Mouse (Mus musculus) neural tube, embryonic 12.5 days (tissue): ENCODE measurements at regions not wholly inside any gene's neighbourhood (a gene's known extent, or its start where the extent isn't known, plus 50 kb on each side); places are given as distances from the start of the nearest gene placed in this dataset.

Experiments used
- ATAC-seq: fragments of 200-750 bp; cut with Nextera tagmentation; 2 replicates; pipeline ENCODE4 v1.8.0; 2017; ENCODE audit warnings: low read depth, mild to moderate bottlenecking, moderate TSS enrichment, moderate library complexity; ENCODE audit not compliant: low FRiP score
- H3K27ac ChIP-seq: fragments of 300-500 bp; sonication (generic); 2 replicates; pipeline ENCODE4 v1.5.1; 2016
- H3K27me3 ChIP-seq: fragments of 300-500 bp; sonication (generic); replicated peaks from 2 replicates; pipeline ENCODE4 v1.6.1; 2016; ENCODE audit warnings: mild to moderate bottlenecking
- H3K36me3 ChIP-seq: fragments of 300-500 bp; sonication (generic); 2 replicates; pipeline ENCODE4 v1.6.1; 2016; ENCODE audit warnings: mild to moderate bottlenecking
- H3K4me1 ChIP-seq: fragments of 300-500 bp; sonication (generic); 2 replicates; pipeline ENCODE4 v1.6.1; 2016
- H3K4me2 ChIP-seq: fragments of 300-500 bp; sonication (generic); replicated peaks from 2 replicates; pipeline ENCODE4 v1.6.1; 2016; ENCODE audit warnings: mild to moderate bottlenecking
- H3K4me3 ChIP-seq: fragments of 300-500 bp; sonication (generic); 2 replicates; pipeline ENCODE4 v1.5.1; 2016
- H3K9ac ChIP-seq: fragments of 300-500 bp; sonication (generic); 2 replicates; pipeline ENCODE4 v1.6.1; 2016; ENCODE audit warnings: mild to moderate bottlenecking
- H3K9me3 ChIP-seq: fragments of 300-500 bp; sonication (generic); 2 replicates; pipeline ENCODE4 v1.6.1; 2016; ENCODE audit warnings: mild to moderate bottlenecking
- WGBS: fragments of 180-500 bp; shearing (Covaris S2); methylation state at CpG from one replicate; pipeline ENCODE4 v1.1.7; 2016; 5-methylcytosine and 5-hydroxymethylcytosine counted together

- H3K9ac ChIP-seq = no peak overlapping the region
- no peaks in the 10 kb centered on the region for H3K36me3 ChIP-seq
- WGBS = 6% methylated on average over 11 of the region's 11 CpGs
- H3K27me3 ChIP-seq = no peaks in the 10 kb centered on the region
- H3K4me3 ChIP-seq = no peak overlapping the region
- no peak for ATAC-seq
- H3K4me1 ChIP-seq = peaks cover 27% of the 10 kb centered on the region
- no peak overlapping the region for H3K27ac ChIP-seq
- no peaks in the 10 kb centered on the region for H3K9me3 ChIP-seq
- peak overlapping the region; percentile 46 for H3K4me2 ChIP-seq
Measured at GRCm38 (mm10) chr8:8992461-8993032, 302.2 kb upstream of the Arglu1 start.

- 71% methylated on average over 8 of the region's 8 CpGs for WGBS
- peaks cover 27% of the 10 kb centered on the region for H3K4me1 ChIP-seq
- no peak for ATAC-seq
- no peaks in the 10 kb centered on the region for H3K36me3 ChIP-seq
- no peaks in the 10 kb centered on the region for H3K9me3 ChIP-seq
- no peak overlapping the region for H3K4me2 ChIP-seq
- H3K27me3 ChIP-seq = no peaks in the 10 kb centered on the region
- no peak overlapping the region for H3K27ac ChIP-seq
- no peak overlapping the region for H3K4me3 ChIP-seq
- H3K9ac ChIP-seq = no peak overlapping the region
Measured at GRCm38 (mm10) chr8:8991026-8991425, 300.7 kb upstream of the Arglu1 start.

- Histone ChIP-seq H3K27ac (no peak overlapping the region), H3K36me3 (no peaks in the 10 kb centered on the region), H3K27me3 (no peaks in the 10 kb centered on the region), H3K9ac (no peak overlapping the region), H3K4me1 (0 out of 2 replicates have a peak, but pooled peaks cover 9% of the 10 kb centered on the region), H3K9me3 (no peaks in the 10 kb centered on the region), H3K4me3 (no peak overlapping the region), H3K4me2 (no peak overlapping the region)
- ATAC-seq = no peak
- 63% methylated on average over 9 of the region's 9 CpGs for WGBS
Measured at GRCm38 (mm10) chr8:8986068-8986467, 295.7 kb upstream of the Arglu1 start.

- H3K27me3 ChIP-seq = no peaks in the 10 kb centered on the region
- no peak overlapping the region for H3K9ac ChIP-seq
Measured at GRCm38 (mm10) chr8:8985395-8985794, 295.1 kb upstream of the Arglu1 start.

GRCm38 (mm10) chr8:8984829-8985251, 294.5 kb upstream of the Arglu1 start:
- Histone ChIP-seq H3K9me3 (no peaks in the 10 kb centered on the region), H3K36me3 (no peaks in the 10 kb centered on the region), H3K4me3 (no peak overlapping the region), H3K27ac (no peak overlapping the region), H3K9ac (no peak overlapping the region), H3K27me3 (no peaks in the 10 kb centered on the region), H3K4me2 (peak overlapping the region; percentile 26), H3K4me1 (0 out of 2 replicates have a peak, but pooled peaks cover 9% of the 10 kb centered on the region)
- no peak for ATAC-seq
- WGBS = 39% methylated on average over 11 of the region's 11 CpGs

More at GRCm38 (mm10) chr8:8985395-8985794, 295.1 kb upstream of the Arglu1 start:
- WGBS = 86% methylated on average over 13 of the region's 13 CpGs
- H3K9me3 ChIP-seq = no peaks in the 10 kb centered on the region
- no peak for ATAC-seq
- H3K4me2 ChIP-seq = no peak overlapping the region
- no peak overlapping the region for H3K4me3 ChIP-seq
- 0 out of 2 replicates have a peak, but pooled peaks cover 9% of the 10 kb centered on the region for H3K4me1 ChIP-seq
- no peaks in the 10 kb centered on the region for H3K36me3 ChIP-seq
- no peak overlapping the region for H3K27ac ChIP-seq

- H3K27ac ChIP-seq = no peak overlapping the region
- H3K4me1 ChIP-seq = 0 out of 2 replicates have a peak, but pooled peaks cover 9% of the 10 kb centered on the region
- no peak overlapping the region for H3K9ac ChIP-seq
- H3K36me3 ChIP-seq = no peaks in the 10 kb centered on the region
- H3K9me3 ChIP-seq = no peaks in the 10 kb centered on the region
- no peaks in the 10 kb centered on the region for H3K27me3 ChIP-seq
- no peak overlapping the region for H3K4me3 ChIP-seq
- 30% methylated on average over 13 of the region's 13 CpGs for WGBS
- ATAC-seq = peak; percentile 32; the same call in 1 of the 2 replicates
- peak overlapping the region; percentile 26 for H3K4me2 ChIP-seq
Measured at GRCm38 (mm10) chr8:8984159-8984828, 294.0 kb upstream of the Arglu1 start.

GRCm38 (mm10) chr8:8983133-8983661, 292.9 kb upstream of the Arglu1 start:
- Histone ChIP-seq H3K4me3 (no peak overlapping the region), H3K27ac (no peak overlapping the region), H3K4me1 (0 out of 2 replicates have a peak, but pooled peaks cover 9% of the 10 kb centered on the region), H3K9ac (no peak overlapping the region), H3K4me2 (no peak overlapping the region), H3K36me3 (no peaks in the 10 kb centered on the region), H3K27me3 (no peaks in the 10 kb centered on the region), H3K9me3 (no peaks in the 10 kb centered on the region)
- no peak for ATAC-seq
- WGBS = 61% methylated on average over 5 of the region's 5 CpGs

GRCm38 (mm10) chr8:8978969-8979368, 288.6 kb upstream of the Arglu1 start:
- H3K27ac ChIP-seq = no peak overlapping the region
- no peak overlapping the region for H3K4me2 ChIP-seq
- ATAC-seq = no peak
- H3K36me3 ChIP-seq = no peaks in the 10 kb centered on the region
- no peaks in the 10 kb centered on the region for H3K9me3 ChIP-seq
- 61% methylated on average over 1 of the region's 1 CpGs for WGBS
- no peak overlapping the region for H3K9ac ChIP-seq
- H3K27me3 ChIP-seq = no peaks in the 10 kb centered on the region
- H3K4me1 ChIP-seq = no peaks in the 10 kb centered on the region
- H3K4me3 ChIP-seq = no peak overlapping the region

GRCm38 (mm10) chr8:8973769-8974168, 283.4 kb upstream of the Arglu1 start:
- H3K4me1 ChIP-seq = no peaks in the 10 kb centered on the region

GRCm38 (mm10) chr8:8973334-8973733, 283.0 kb upstream of the Arglu1 start:
- Histone ChIP-seq H3K27me3 (no peaks in the 10 kb centered on the region), H3K9ac (no peak overlapping the region), H3K4me2 (no peak overlapping the region), H3K27ac (no peak overlapping the region), H3K36me3 (no peaks in the 10 kb centered on the region), H3K4me1 (no peaks in the 10 kb centered on the region), H3K4me3 (no peak overlapping the region), H3K9me3 (no peaks in the 10 kb centered on the region)
- 75% methylated on average over 6 of the region's 6 CpGs for WGBS
- ATAC-seq = no peak

More at GRCm38 (mm10) chr8:8973769-8974168, 283.4 kb upstream of the Arglu1 start:
- no peaks in the 10 kb centered on the region for H3K9me3 ChIP-seq
- H3K9ac ChIP-seq = no peak overlapping the region
- no peaks in the 10 kb centered on the region for H3K36me3 ChIP-seq
- ATAC-seq = no peak
- WGBS = 79% methylated on average over 6 of the region's 6 CpGs
- no peaks in the 10 kb centered on the region for H3K27me3 ChIP-seq
- no peak overlapping the region for H3K4me3 ChIP-seq
- no peak overlapping the region for H3K4me2 ChIP-seq
- no peak overlapping the region for H3K27ac ChIP-seq

GRCm38 (mm10) chr8:8970776-8971175, 280.5 kb upstream of the Arglu1 start:
- no peaks in the 10 kb centered on the region for H3K4me1 ChIP-seq
- 85% methylated on average over 5 of the region's 5 CpGs for WGBS
- H3K36me3 ChIP-seq = no peaks in the 10 kb centered on the region
- H3K27ac ChIP-seq = no peak overlapping the region
- no peak overlapping the region for H3K9ac ChIP-seq
- no peak overlapping the region for H3K4me2 ChIP-seq
- H3K4me3 ChIP-seq = no peak overlapping the region
- H3K9me3 ChIP-seq = no peaks in the 10 kb centered on the region
- no peaks in the 10 kb centered on the region for H3K27me3 ChIP-seq
- no peak for ATAC-seq

- Histone ChIP-seq H3K4me3 (no peak overlapping the region), H3K27ac (no peak overlapping the region), H3K4me2 (no peak overlapping the region), H3K4me1 (no peaks in the 10 kb centered on the region), H3K36me3 (no peaks in the 10 kb centered on the region), H3K9me3 (no peaks in the 10 kb centered on the region), H3K9ac (no peak overlapping the region), H3K27me3 (no peaks in the 10 kb centered on the region)
- ATAC-seq = no peak
- 88% methylated on average over 5 of the region's 5 CpGs for WGBS
Measured at GRCm38 (mm10) chr8:8970346-8970745, 280.0 kb upstream of the Arglu1 start.
